Mouse (Mus musculus) central nervous system, embryonic 14 days (tissue): ENCODE measurements around the gene Cers2. TPM values are rescaled to one million over a fixed set of nuclear protein-coding genes. Genes with fewer than 3 reads are reported as not detected.

ENCODE experiments used
- polyA plus RNA-seq: library from polyadenylated mRNA; depleted of rRNA; stranded (reverse); fragments of >200 nt; gene quantifications from 2 replicates; pipeline ENCODE4 v1.2.3, GENCODE M21; 2012; rRNA removed

The Cers2 gene
- 98.7 and 117 TPM in 2 replicates for polyA plus RNA-seq

GRCm38 (mm10) chr3:95314486-95315093, at the start of gene Cers2:
TSS of gene Cers2 (plus strand) at chr3:95314791.

GRCm38 (mm10) chr3:95281216-95282126, 33.1 kb upstream of the Cers2 start, which contains the start of the genes Mindy1 and Prune1:
TSS of gene Mindy1 (plus strand) at chr3:95281345.
TSS of gene Prune1 (minus strand) at chr3:95282076.

GRCm38 (mm10) chr3:95307100-95307499, 7.5 kb upstream of the Cers2 start, which contains the start of gene Anxa9:
TSS of gene Anxa9 (minus strand) at chr3:95307176.

GRCm38 (mm10) chr3:95356701-95357449, 42.3 kb downstream of the Cers2 start, which contains the start of gene Setdb1:
TSS of gene Setdb1 (minus strand) at chr3:95357202.

Other genes starting within 250 kb of the Cers2 start
- 29.6 and 30.0 TPM in 2 replicates for gene Pip5k1a, start 207.9 kb upstream of the Cers2 start, polyA plus RNA-seq
- gene Vps72, start 203.8 kb upstream of the Cers2 start, polyA plus RNA-seq, result 167 and 188 TPM in 2 replicates
- gene Tmod4, start 190.3 kb upstream of the Cers2 start, polyA plus RNA-seq, result 2.2 and 2.9 TPM in 2 replicates
- 135 and 140 TPM in 2 replicates for gene Scnm1, start 180.8 kb upstream of the Cers2 start, polyA plus RNA-seq
- gene Lysmd1, start 180.7 kb upstream of the Cers2 start, polyA plus RNA-seq, result 22.2 and 22.8 TPM in 2 replicates
- 2.6 and 3.1 TPM in 2 replicates for gene Tnfaip8l2, start 172.4 kb upstream of the Cers2 start, polyA plus RNA-seq
- 121 and 123 TPM in 2 replicates for gene Sema6c, start 154.3 kb upstream of the Cers2 start, polyA plus RNA-seq
- 17.4 and 18.0 TPM in 2 replicates for gene Gabpb2, start 96.9 kb upstream of the Cers2 start, polyA plus RNA-seq
- gene Cdc42se1, start 86.1 kb upstream of the Cers2 start, polyA plus RNA-seq, result 65.4 and 73.6 TPM in 2 replicates
- gene Mllt11, start 82.6 kb upstream of the Cers2 start, polyA plus RNA-seq, result 568 and 623 TPM in 2 replicates
- gene Gm128, start 73.2 kb upstream of the Cers2 start, polyA plus RNA-seq, result 0.20 and 0.24 TPM in 2 replicates
- gene Bnipl, start 63.6 kb upstream of the Cers2 start, polyA plus RNA-seq, result 0.38 and 1.1 TPM in 2 replicates
- 41.0 and 44.1 TPM in 2 replicates for gene Mindy1, start 33.4 kb upstream of the Cers2 start, polyA plus RNA-seq
- 54.9 and 56.2 TPM in 2 replicates for gene Prune1, start 32.7 kb upstream of the Cers2 start, polyA plus RNA-seq
- gene Anxa9, start 7.6 kb upstream of the Cers2 start, polyA plus RNA-seq, result 1.3 and 1.7 TPM in 2 replicates
- 57.1 and 59.2 TPM in 2 replicates for gene Setdb1, start 42.4 kb downstream of the Cers2 start, polyA plus RNA-seq
- gene 4930558C23Rik, start 88.0 kb downstream of the Cers2 start, polyA plus RNA-seq, result not detected in 2 replicates
- gene Arnt, start 119.6 kb downstream of the Cers2 start, polyA plus RNA-seq, result 31.4 and 34.2 TPM in 2 replicates
- 13.9 and 26.2 TPM in 2 replicates for gene Ctsk, start 184.5 kb downstream of the Cers2 start, polyA plus RNA-seq
- 13.0 and 16.1 TPM in 2 replicates for gene Ctss, start 212.0 kb downstream of the Cers2 start, polyA plus RNA-seq
- not detected in 2 replicates for gene Hormad1, start 244.9 kb downstream of the Cers2 start, polyA plus RNA-seq